8 mouse cellular contexts compared by ENCODE assay signal in the genomic region with DNA sequence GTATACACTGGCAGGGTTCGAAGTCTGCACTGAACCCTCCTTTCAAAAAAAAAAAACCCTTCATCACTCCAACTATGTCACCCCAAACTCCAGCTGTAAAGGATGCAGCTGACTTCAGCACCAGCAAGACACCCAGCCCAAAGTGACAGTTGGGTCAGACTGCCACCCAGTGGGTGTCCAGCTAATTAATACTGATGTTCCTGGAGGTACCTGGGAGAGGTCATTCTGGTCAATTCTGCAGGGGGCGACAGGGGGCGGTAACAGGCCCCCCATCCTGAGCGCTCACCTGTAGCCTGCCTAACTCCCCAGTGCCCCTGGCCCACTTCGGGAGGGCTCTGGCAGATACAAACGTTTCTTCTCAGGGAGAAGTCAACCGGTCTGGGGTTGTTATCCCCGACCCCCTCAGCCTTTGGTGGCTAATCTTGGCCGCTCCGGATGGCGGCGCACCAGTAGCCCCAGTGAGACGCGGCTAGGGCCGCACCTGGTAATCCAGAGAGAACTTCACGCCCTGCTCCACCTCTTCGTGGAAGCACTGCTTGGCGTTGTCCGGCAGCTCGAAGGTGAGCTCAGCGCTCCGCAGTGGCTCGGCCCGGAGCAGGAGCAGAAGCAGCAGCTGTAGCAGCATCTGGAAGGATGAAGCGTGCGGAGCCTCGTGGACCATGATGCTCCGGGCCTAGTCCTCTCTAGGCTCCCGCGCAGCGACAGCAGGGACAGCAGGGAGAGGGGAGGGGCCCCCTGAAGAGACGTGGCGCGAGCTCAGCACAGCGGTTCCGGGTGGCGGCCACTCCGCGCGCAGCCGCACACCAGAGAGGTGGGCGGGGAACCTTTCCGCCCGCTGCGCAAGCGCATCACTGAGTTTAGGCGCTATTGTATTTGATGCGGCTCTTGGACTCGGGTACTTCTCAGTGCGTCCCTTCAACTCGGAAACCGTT. TPM values are rescaled to one million over a fixed set of nuclear protein-coding genes. Genes with fewer than 3 reads are reported as not detected.
DNase-seq lines count a peak whose midpoint lies in the region; ATAC-seq lines count a peak whose summit lies in the region.

A gene (minus strand): TSS at position 804 of the 932 bp plus-strand sequence.

- H3K4me3 ChIP-seq in hindbrain, embryonic 11.5 days (ENCODE audit: low read depth, low read length): peak within 1 kb of the TSS; percentile 49

- peak within 1 kb of the TSS; percentile 78 for H3K9ac ChIP-seq in hindbrain, embryonic 11.5 days (ENCODE audit: low read depth, low read length)

- H3K9me3 ChIP-seq in hindbrain, embryonic 11.5 days (ENCODE audit: control insufficient read depth, low read length): no peaks in the 10 kb centered on the region

- peak within 1 kb of the TSS; percentile 67 for H3K27ac ChIP-seq in hindbrain, embryonic 11.5 days (ENCODE audit: low read depth, low read length)

- peak; percentile 99 for ATAC-seq in hindbrain, embryonic 11.5 days (ENCODE audit: low FRiP score)

- H3K36me3 ChIP-seq in hindbrain, embryonic 11.5 days (ENCODE audit: control insufficient read depth, insufficient read depth, low read length): no peaks in the 10 kb centered on the region

- H3K4me2 ChIP-seq in hindbrain, embryonic 11.5 days (replicated peaks; ENCODE audit: low read depth, low read length): peak within 1 kb of the TSS; percentile 92

- H3K27me3 ChIP-seq in hindbrain, embryonic 11.5 days (ENCODE audit: control insufficient read depth, insufficient read depth, low read length): no peaks in the 10 kb centered on the region

- WGBS in hindbrain, embryonic 11.5 days: 2% methylated on average over 52 of the region's 52 CpGs

- no peaks in the 10 kb centered on the region for H3K4me1 ChIP-seq in hindbrain, embryonic 11.5 days (replicated peaks; ENCODE audit: control insufficient read depth, insufficient read depth, low read length)

- peak; percentile 95 for DNase-seq in Muller cell, postnatal 12 days (ENCODE audit: inconsistent ontology term)
- peak; percentile 91 for DNase-seq in cerebellum, adult 9-11 months
- DNase-seq in frontal cortex, adult 2 months (ENCODE audit: extremely low spot score in 1 of 2, low spot score in 1 of 2): peak; percentile 87 to 96
- DNase-seq in hindbrain, embryonic 11.5 days (ENCODE audit: low spot score): peak; percentile 92
- peak; percentile 84 to 93 for DNase-seq in layer of hippocampus, postnatal 10 days (ENCODE audit: low spot score in 2 of 2)
- DNase-seq in lung, postnatal 10 days: peak; percentile 95
- DNase-seq in ovary, postnatal 36 days (ENCODE audit: low spot score): peak; percentile 92
- peak; percentile 93 for DNase-seq in thymus, postnatal 25 days

RNA-seq across cellular contexts. Expression of the gene that starts here (rescaled TPM):
- 44.5 and 44.8 TPM in 2 replicates for polyA plus RNA-seq in frontal cortex, adult 2 months (2012; rRNA removed)
- 43.9 and 46.2 TPM in 2 replicates for polyA plus RNA-seq in hindbrain, embryonic 11.5 days (2014; fragmentation: Nextera tagmentation; extraction: Ambion mirVana)
- 10 to 100 TPM; 27.1 to 27.2 TPM for total RNA-seq in layer of hippocampus, postnatal 10 days (2021)

Comparison
In these comparisons a context has a peak if more than half of its experiments do, and no peak if none do; other contexts are left out.
1. Peak in every context shown above with its lines: DNase-seq, ATAC-seq, H3K4me3 ChIP-seq and H3K27ac ChIP-seq.